ENCODE assay signal across 17 mouse cellular contexts in genomic region chr14:75045184-75045583, GRCm38 (mm10). TPM values are rescaled to one million over a fixed set of nuclear protein-coding genes. Genes with fewer than 3 reads are reported as not detected.
DNase-seq lines count a peak whose midpoint lies in the region; ATAC-seq and TF ChIP-seq lines count a peak whose summit lies in the region.
"Had no signal": no experiment of that assay in that cellular context is flagged by ENCODE, and none has a peak within 500 bp of the region (broad histone marks: within the 10 kb centered on the region; RNA-seq: fewer than 3 reads in every experiment).

No protein-coding gene starts in this region.

- no peaks in the 10 kb centered on the region for H3K27me3 ChIP-seq in kidney, adult 2 months (replicated peaks; ENCODE audit: control insufficient read depth, insufficient read depth, low read length)
- H3K27me3 ChIP-seq in forebrain, embryonic 12.5 days: no peaks in the 10 kb centered on the region
- H3K27me3 ChIP-seq in midbrain, postnatal 0 days (ENCODE audit: insufficient read depth, low read length): no peaks in the 10 kb centered on the region
- H3K27me3 ChIP-seq: limb, embryonic 12.5 days; midbrain, embryonic 15.5 days; neural tube, embryonic 15.5 days had no signal

- TF ChIP-seq POLR2A in kidney, adult 2 months (IDR thresholded peaks at IDR 0.05; ENCODE audit: low read depth, low read length): no peak

- no peaks in the 10 kb centered on the region for H3K36me3 ChIP-seq in kidney, adult 2 months (ENCODE audit: control insufficient read depth, insufficient read depth, low read length)
- no peaks in the 10 kb centered on the region for H3K36me3 ChIP-seq in forebrain, embryonic 12.5 days (replicated peaks)
- no peaks in the 10 kb centered on the region for H3K36me3 ChIP-seq in midbrain, postnatal 0 days (ENCODE audit: insufficient read depth, low read length)
- H3K36me3 ChIP-seq: limb, embryonic 12.5 days; midbrain, embryonic 15.5 days; neural tube, embryonic 15.5 days had no signal

- DNase-seq in kidney, adult 2 months: peak; percentile 10
- no peak for DNase-seq in kidney, adult 18-20 months
- DNase-seq in CD4-positive helper T cell, adult 2 months (ENCODE audit: low read depth, low spot score): peak; percentile 29
- no peak for DNase-seq in cerebellum, postnatal 10 days
- DNase-seq in midbrain, postnatal 0 days (ENCODE audit: low spot score): no peak
- DNase-seq: cerebellum, adult 11 months; embryo, embryonic 11 days; heart, postnatal 4 days; kidney, postnatal 36 days; lung, embryonic 14.5 days had no signal

- no peak overlapping the region for H3K9ac ChIP-seq in forebrain, embryonic 12.5 days
- no peak overlapping the region for H3K9ac ChIP-seq in midbrain, postnatal 0 days (replicated peaks; ENCODE audit: low read length, poor library complexity, severe bottlenecking)
- H3K9ac ChIP-seq: limb, embryonic 12.5 days; lung, embryonic 14.5 days; midbrain, embryonic 15.5 days; neural tube, embryonic 15.5 days had no signal

- H3K27ac ChIP-seq in kidney, adult 2 months (ENCODE audit: insufficient read depth, low read depth, low read length): no peak overlapping the region
- no peak overlapping the region for H3K27ac ChIP-seq in forebrain, embryonic 12.5 days
- no peak overlapping the region for H3K27ac ChIP-seq in midbrain, postnatal 0 days (ENCODE audit: low read depth, low read length)
- H3K27ac ChIP-seq: limb, embryonic 12.5 days; midbrain, embryonic 15.5 days; neural tube, embryonic 15.5 days had no signal

- no peaks in the 10 kb centered on the region for H3K9me3 ChIP-seq in forebrain, embryonic 12.5 days
- no peaks in the 10 kb centered on the region for H3K9me3 ChIP-seq in midbrain, postnatal 0 days (ENCODE audit: low read length)
- H3K9me3 ChIP-seq: limb, embryonic 12.5 days; midbrain, embryonic 15.5 days; neural tube, embryonic 15.5 days had no signal

- H3K4me2 ChIP-seq in forebrain, embryonic 12.5 days: no peak overlapping the region
- H3K4me2 ChIP-seq in midbrain, postnatal 0 days (ENCODE audit: low read depth, low read length, poor library complexity, severe bottlenecking): no peak overlapping the region
- H3K4me2 ChIP-seq: limb, embryonic 12.5 days; lung, embryonic 14.5 days; midbrain, embryonic 15.5 days; neural tube, embryonic 15.5 days had no signal

- WGBS in kidney, adult 2 months: 63% methylated on average over 7 of the region's 7 CpGs
- WGBS in forebrain, embryonic 12.5 days: 84% methylated on average over 7 of the region's 7 CpGs
- 83% methylated on average over 7 of the region's 7 CpGs for whole genome bisulfite sequencing in midbrain, postnatal 0 days

- H3K4me1 ChIP-seq in kidney, adult 2 months (ENCODE audit: control insufficient read depth, insufficient read depth, low read length): no peaks in the 10 kb centered on the region
- no peaks in the 10 kb centered on the region for H3K4me1 ChIP-seq in forebrain, embryonic 12.5 days
- no peaks in the 10 kb centered on the region for H3K4me1 ChIP-seq in midbrain, postnatal 0 days (ENCODE audit: insufficient read depth, low read length)
- H3K4me1 ChIP-seq: limb, embryonic 12.5 days; midbrain, embryonic 15.5 days; neural tube, embryonic 15.5 days had no signal

- ATAC-seq in common myeloid progenitor, adult 5-6 weeks (replicated peaks; ENCODE audit: low read depth, poor library complexity, severe bottlenecking): peak; percentile 76
- ATAC-seq in monocyte, adult 5-6 weeks (replicated peaks; ENCODE audit: insufficient number of reproducible peaks, low FRiP score, low TSS enrichment, poor library complexity, severe bottlenecking): peak; percentile 96
- ATAC-seq in forebrain, embryonic 12.5 days (ENCODE audit: low FRiP score): no peak
- ATAC-seq in midbrain, postnatal 0 days (ENCODE audit: low FRiP score): no peak
- ATAC-seq: midbrain, embryonic 15.5 days had no signal

- no peak for TF ChIP-seq CTCF in kidney, adult 2 months (conservative IDR thresholded peaks at IDR 0.05; ENCODE audit: insufficient read depth, insufficient read length, low read depth, low read length)
- TF ChIP-seq CTCF in midbrain, postnatal 0 days (IDR thresholded peaks at IDR 0.05): no peak

- H3K4me3 ChIP-seq in kidney, adult 2 months (ENCODE audit: insufficient read depth, low read depth, low read length): no peak overlapping the region
- H3K4me3 ChIP-seq in forebrain, embryonic 12.5 days (replicated peaks): no peak overlapping the region
- H3K4me3 ChIP-seq in midbrain, postnatal 0 days (ENCODE audit: low read depth, low read length): no peak overlapping the region
- H3K4me3 ChIP-seq: erythroblast, embryonic 14.5 days; limb, embryonic 12.5 days; midbrain, embryonic 15.5 days; neural tube, embryonic 15.5 days had no signal

RNA-seq across cellular contexts. Expression of gene Rubcnl, which starts 29.4 kb away (rescaled TPM):
- 0.27 and 1.2 TPM in 2 replicates for polyA plus RNA-seq in kidney, adult 2 months (2012; rRNA removed)
- 3.8 and 4.0 TPM in 2 replicates for total RNA-seq in common myeloid progenitor, adult 5-6 weeks (2017)
- total RNA-seq in monocyte, adult 5-6 weeks (2017): 33.3 to 38.2 TPM (median 36.0 TPM) in 3 replicates
- polyA plus RNA-seq in forebrain, embryonic 12.5 days (2016; fragmentation: Nextera tagmentation; extraction: Ambion mirVana): 0.14 and 0.18 TPM in 2 replicates
- 0.11 and 0.57 TPM in 2 replicates for total RNA-seq in midbrain, postnatal 0 days (2014; rRNA removed)
- 0.06 and 0.15 TPM in 2 replicates for polyA plus RNA-seq in midbrain, postnatal 0 days (2015; fragmentation: Nextera tagmentation; extraction: Ambion mirVana)

Comparison
In these comparisons a context has a peak if more than half of its experiments do, and no peak if none do; other contexts are left out.
1. DNase-seq: peak in kidney, adult 2 months (single experiment) and CD4-positive helper T cell, adult 2 months (single experiment); none in kidney, adult 18-20 months (single experiment), cerebellum, postnatal 10 days (0 of 2) and midbrain, postnatal 0 days (single experiment).
2. ATAC-seq: peak in common myeloid progenitor, adult 5-6 weeks (single experiment) and monocyte, adult 5-6 weeks (single experiment); none in forebrain, embryonic 12.5 days (single experiment) and midbrain, postnatal 0 days (single experiment).